Mouse (Mus musculus) heart, postnatal 0 days (tissue): Measurements from ENCODE around the gene Adgrb2.

Experiments used
- CTCF ChIP-seq: IDR thresholded peaks from 2 replicates; pipeline ENCODE4 v1.5.1; 2016; ENCODE audit warnings: antibody characterized with exemption, control low read depth, low read depth
- EP300 ChIP-seq: IDR thresholded peaks from 2 replicates; pipeline ENCODE4 v1.6.1; 2016; ENCODE audit warnings: antibody characterized with exemption, low read depth

DNA sequence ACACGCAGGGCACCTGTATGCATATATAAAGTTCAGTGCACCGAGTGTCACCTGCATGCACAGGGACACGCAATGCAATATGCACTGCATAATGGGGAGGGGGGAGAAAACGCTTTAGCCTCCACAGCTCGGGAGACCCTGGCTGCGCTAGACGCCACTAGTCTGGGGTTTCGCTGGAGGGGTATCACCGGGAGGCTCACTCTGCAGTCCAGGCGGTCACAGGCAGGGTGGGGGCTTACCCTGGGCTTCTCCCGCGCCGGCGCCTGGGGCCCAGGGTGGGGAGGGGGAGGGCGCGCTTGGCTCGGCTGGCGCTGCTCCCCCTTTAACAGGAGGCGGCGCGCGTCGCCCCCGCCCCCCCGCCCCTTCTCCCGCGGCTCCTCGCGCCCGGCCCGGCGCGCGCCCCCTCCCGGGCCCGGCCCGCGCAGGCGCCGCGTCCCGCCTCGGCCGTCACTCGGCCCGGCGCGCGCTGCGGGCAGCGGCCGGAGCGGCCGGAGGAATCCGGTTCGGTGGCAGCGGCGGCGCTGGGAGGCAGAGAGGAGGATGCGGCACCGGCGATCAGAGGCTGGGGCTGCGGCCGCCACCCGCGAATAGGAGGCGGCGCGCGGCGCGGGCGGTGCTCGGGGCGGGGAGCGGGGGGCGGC, at the start of gene Adgrb2:
- TF ChIP-seq EP300 (no peak), CTCF (no peak)
